Mouse (Mus musculus) erythroid progenitor cell, adult 5-6 weeks (primary cell): ENCODE data around the gene Tmem274. TPM values are rescaled to one million over a fixed set of nuclear protein-coding genes. Genes with fewer than 3 reads are reported as not detected.
"Not testable (repeated sequence)": the region's sequence is repeated elsewhere in the genome, so short reads cannot be mapped to it uniquely, and the experiment has no call there.

ENCODE experiments used
- ATAC-seq: replicated peaks from 2 replicates; pipeline ENCODE4 v1.8.0; 2016; ENCODE audit warnings: moderate number of reproducible peaks, mild to moderate bottlenecking, moderate TSS enrichment, inconsistent platforms; ENCODE audit not compliant: poor library complexity, low FRiP score, severe bottlenecking
- total RNA-seq, 2 experiments: library from RNA; stranded (forward) in 1 of 2; stranded (reverse) in 1 of 2; fragments of 150-400 nt in 1 of 2; fragments of 186-747, 209-891 nt in 1 of 2; gene quantifications; 2 replicates each; pipeline versions ENCODE4 v1.2.3 to v1.2.4; 2015 to 2017; ENCODE audit warnings: low replicate concordance in 2 of 2

Tmem274 gene
- not detected in 2 replicates for total RNA-seq (2015; ENCODE audit: low replicate concordance)
- total RNA-seq (2017; ENCODE audit: low replicate concordance): not detected in 2 replicates

DNA sequence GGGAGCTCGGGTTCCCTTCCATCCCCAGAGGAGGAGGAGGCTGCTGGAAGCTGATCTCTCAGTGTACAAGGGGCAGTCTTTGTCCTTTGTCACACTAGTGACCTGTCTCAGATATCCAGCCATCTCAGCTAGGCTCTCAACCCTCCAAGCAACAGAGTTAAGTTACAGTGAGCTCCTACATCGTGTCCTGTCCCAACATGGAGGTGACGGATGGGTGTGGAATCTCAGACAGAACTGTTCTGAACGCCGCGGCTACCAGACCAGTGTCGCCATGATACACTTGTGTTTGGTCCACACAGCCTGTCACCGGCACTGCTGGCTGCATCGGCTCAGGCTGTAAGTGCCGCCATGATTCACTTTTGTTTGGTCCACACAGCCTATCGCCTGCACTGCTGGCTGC, at the start of gene Tmem274:
Gene Tmem274, plus strand, starts transcription at position 301 of the 400 bp plus-strand sequence.
- ATAC-seq: no peak

DNA sequence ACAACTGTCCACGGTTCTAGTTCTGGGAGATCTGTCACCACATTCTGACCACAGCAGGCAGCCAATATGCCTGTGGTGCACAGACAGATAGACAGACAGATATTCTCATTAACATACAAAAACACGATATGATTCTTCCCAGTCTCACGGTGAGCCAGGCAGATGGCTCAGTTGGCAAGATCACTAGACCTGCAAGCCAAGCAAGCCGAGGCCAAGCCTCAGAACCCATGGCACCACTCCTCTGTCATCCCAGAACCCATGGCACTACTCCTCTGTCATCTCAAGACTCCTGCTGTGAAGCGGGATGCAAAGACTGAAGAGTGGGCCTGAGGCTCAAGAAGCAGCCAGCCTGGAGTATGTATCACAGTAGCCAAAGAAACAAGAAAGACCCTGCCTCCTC, 47.6 kb upstream of the Tmem274 start:
- no peak for ATAC-seq

DNA sequence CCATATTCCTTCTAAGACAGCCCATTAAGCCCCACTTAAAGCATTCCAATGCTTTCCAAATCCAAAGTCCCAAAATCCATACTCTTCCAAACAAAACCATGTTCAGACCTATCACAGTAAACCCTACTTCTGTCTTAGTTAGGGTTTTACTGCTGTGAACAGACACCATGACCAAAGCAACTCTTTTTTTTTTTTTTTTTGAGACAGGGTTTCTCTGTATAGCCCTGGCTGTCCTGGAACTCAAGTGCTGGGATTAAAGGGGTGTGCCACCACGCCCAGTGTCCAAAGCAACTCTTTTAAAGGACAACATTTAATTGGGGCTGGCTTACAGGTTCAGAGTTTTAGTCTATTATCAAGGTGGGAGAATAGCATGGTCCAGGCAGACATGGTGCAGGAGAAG, 45.3 kb upstream of the Tmem274 start:
- not testable (repeated sequence) for ATAC-seq

DNA sequence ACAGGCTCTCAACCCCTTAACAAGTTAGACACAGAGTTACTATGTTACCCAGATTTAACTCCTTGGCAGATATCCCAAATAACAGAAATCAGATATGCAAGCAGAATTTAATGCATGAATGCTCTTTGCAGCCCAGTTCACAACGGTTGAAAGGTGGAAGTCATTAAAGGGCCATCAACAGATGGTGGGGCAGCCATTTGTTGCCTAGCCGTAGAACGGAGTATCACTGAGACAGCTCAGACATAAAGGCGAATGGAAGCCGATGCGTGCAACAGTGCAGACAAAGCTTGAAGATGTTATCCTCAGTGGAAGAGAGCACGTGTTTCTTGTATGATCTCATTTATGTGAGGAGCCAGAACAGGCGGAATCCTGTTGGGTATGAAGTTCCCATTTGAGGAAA, 36.6 kb upstream of the Tmem274 start:
- ATAC-seq: no peak

DNA sequence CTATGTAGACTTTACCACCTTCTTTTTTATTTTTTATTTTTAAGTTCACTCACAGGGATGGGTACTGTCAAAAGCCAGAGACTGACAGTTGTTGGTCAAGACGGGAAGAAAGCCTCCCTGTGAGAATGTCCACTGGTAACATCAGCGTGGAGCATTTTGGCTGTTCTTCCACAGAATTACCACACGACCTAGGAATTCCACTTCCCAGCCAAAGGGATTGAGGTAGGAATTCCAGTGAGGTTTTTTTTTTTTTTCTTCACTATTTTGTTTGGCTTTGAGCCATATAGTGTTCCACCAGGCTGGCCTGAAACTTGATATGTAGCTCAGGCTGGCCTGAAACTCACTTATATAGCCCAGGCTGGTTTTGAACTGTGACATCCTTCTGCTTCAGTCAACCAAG, 34.7 kb upstream of the Tmem274 start:
- ATAC-seq: no peak

DNA sequence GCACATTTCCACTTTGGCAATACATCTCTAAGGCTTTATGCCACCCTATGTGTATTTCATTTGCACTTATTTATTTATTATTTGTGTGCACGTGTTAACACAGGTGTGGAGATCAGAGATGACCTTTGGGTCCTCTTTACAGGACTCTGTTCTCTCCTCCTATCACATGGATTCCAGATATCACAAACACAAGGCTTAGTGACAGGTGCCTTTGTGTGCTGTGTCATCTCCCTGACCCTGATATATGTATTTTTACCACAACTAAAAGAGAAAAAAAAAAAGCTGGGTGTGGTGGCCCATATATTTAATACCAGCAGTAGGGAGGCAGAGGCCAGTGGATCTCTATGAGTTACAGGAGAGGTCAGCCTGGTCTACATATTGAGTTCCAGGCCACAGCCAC, 32.7 kb upstream of the Tmem274 start:
- no peak for ATAC-seq

DNA sequence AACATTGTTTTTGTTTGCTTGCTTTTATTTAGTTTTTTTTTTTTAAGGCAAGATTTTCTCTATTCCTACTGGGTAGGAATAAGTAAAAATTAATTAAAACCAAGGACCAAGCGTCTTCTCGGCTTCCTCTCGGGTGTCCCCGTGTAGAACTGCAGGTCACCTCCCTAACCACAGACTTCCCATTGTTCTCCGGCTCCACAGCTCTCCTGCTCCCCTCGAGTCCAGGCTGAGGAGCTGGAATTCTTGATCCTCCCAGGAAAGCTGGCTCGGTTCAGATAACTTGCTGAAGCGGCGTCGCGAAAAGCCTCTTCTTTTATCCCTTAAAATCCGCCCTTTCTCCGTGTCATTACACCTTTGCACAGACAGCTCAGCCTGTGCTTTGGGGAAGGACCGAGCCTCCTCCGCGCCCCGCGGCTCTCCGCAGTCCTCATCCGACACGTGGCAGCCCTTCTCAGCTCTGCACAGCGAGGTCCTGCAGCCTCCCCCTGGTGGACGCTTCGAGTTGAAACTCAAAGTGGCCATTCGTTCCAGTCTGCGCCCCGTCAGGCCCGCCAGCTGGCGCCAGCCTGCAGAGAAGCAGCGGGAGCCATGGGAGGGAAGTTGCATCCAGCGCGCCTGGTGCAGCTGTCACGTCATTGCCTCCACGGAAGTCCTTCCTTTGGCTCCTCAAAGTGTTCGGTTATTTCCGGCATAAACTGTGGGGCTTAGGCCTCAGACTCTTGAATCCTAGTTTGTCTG, 32.0 kb upstream of the Tmem274 start:
- ATAC-seq: peak; percentile 96

- peak; percentile 49; the same call in 1 of the 2 replicates for ATAC-seq
These were observed 31.3 kb upstream of the Tmem274 start for GRCm38 (mm10) chr4:149445868-149446267.

DNA sequence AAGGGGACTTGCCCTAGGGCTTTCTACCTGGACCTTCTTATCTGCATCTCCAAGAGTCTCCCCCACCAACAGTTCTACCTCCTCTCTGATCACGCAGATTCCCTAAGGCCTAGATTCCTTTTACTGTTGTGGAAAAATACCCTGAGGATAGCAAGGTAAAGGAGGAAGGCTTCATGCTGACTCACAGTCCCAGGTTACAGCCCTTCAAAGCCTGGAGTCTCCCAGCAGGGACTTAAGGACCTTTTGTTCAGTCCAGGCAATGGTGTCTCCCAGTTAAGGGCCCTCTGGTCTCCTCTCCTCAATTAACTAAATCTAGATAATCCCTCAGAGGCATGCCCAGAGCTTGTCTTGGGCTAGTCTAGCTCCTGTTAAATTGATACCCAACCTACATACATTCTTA, 30.9 kb upstream of the Tmem274 start:
- ATAC-seq: no peak

- no peak for ATAC-seq
These were observed 26.5 kb upstream of the Tmem274 start for GRCm38 (mm10) chr4:149450636-149451035.

DNA sequence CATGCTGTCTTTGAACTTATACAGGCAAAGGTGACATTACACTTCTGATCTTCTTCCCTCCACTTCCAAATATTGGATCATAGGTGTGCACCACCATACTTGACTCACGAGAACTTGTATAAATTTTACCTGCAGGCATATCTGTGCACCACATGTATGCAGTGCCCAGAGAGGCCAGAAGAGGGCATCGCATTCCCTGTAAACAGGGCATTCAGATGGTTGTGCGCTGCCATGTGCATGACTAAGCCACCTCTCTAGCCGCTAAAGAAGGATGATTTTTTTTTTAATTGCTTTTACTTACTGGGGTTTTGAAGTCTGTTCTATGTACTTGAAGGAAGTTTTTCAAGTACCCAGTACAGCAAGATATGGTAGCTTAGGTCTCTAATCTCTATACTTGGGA, 23.5 kb upstream of the Tmem274 start:
- ATAC-seq: no peak

GRCm38 (mm10) chr4:149454263-149454662, 22.9 kb upstream of the Tmem274 start:
- no peak for ATAC-seq

GRCm38 (mm10) chr4:149454879-149455278, 22.3 kb upstream of the Tmem274 start, which contains the start of gene Rbp7:
Gene Rbp7 (minus strand): TSS chr4:149454978.
- ATAC-seq: no peak

DNA sequence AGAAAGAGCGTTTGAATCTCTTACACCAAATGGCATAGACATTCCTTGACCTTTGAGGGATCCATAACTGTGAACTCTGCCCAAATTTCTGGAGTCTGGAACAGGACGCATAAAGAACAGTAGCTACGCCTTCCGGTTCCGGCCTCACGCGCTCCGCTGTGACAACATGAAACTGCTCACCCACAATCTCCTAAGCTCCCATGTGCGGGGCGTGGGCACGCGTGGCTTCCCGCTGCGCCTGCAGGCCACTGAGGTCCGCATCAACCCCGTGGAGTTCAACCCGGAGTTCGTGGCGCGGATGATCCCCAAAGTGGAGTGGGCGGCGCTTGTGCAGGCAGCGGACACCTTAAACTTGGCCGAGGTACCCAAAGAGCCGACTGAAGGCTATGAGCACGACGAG, 20.0 kb upstream of the Tmem274 start:
- ATAC-seq: peak; percentile 82

DNA sequence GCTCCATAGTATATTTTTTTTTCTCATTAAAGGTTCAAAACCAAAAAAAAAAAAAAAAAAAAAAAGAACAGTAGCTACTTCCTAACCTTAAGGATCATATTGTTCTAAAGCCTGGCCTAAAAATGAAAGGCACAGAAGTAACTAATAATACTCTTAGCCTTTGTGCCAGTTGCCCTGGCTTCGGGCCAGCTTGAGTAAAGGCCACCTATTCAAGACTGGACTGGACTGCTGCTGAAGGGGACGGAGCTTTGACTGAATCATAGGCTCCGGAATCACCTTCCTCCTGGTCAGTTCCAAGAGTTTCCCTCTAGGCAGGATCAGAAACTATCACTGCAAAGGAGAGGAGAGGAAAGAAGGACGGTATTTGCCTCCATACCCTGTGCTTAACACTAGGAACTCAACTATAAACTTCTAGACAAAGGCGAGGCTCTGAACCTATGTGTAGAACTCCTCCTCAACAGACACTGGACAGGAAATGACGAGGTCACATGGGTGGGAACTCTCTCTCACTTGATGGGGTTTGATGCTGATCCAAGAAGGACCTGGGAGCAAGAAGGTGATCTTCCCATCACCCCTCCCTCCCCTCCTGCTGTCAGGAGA, 19.2 kb upstream of the Tmem274 start:
- no peak for ATAC-seq

- no peak for ATAC-seq
These were observed 18.7 kb upstream of the Tmem274 start for GRCm38 (mm10) chr4:149458526-149458925.

DNA sequence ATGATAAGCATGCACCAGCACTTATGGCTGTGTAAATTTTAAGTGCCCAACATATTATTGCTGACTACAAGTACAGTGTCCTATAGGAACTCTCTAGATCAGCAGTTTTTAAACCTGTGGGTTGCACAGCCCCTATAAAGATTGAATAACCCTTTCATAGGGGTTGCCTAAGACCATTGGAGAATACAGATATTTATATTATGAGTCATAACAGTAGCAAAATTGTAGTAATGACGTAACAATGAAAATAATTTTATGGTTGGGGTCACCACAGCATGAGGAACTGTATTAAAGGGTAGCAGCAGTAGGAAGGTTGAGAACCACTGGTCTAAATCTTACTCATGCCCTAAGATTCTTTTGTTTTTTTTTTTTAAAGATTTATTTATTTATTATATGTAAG, 17.8 kb upstream of the Tmem274 start:
- no peak for ATAC-seq

- not testable (repeated sequence) for ATAC-seq
These were observed 16.7 kb upstream of the Tmem274 start for GRCm38 (mm10) chr4:149460475-149460874.

DNA sequence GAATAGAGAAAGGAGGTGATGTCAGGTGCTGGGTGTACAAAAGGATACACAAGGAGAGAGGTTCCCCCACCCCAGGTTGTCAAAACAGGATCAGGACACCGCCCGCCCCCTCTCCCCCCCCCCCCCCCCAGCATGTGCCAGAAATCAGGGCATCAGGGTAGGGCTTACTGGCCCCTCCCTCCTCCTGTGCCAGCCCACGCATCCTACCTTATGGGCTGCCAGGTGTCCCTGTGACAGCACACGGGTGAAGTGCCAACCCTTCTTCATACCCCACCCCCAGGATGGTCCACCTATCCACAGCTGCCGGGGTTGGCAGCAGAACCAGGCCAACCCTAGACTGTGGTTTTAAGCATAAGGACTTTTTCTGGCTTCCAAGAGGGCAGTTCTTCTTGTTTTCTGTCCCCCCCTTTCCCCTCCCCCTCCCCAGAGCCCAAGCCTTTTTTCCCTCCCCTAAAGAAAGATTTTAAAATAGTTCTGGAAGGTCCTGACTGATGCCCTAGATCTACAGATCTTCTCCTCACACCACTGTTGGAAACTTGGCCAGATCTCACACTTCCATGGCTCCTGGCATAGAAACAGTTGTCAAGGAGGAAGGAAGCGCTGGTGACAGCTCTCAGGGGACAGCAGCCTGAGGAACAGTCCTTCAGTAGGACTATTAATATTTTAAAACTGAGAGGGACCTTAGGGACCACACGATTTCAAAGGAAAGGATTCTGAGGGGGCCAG, 15.4 kb upstream of the Tmem274 start:
- ATAC-seq: no peak

DNA sequence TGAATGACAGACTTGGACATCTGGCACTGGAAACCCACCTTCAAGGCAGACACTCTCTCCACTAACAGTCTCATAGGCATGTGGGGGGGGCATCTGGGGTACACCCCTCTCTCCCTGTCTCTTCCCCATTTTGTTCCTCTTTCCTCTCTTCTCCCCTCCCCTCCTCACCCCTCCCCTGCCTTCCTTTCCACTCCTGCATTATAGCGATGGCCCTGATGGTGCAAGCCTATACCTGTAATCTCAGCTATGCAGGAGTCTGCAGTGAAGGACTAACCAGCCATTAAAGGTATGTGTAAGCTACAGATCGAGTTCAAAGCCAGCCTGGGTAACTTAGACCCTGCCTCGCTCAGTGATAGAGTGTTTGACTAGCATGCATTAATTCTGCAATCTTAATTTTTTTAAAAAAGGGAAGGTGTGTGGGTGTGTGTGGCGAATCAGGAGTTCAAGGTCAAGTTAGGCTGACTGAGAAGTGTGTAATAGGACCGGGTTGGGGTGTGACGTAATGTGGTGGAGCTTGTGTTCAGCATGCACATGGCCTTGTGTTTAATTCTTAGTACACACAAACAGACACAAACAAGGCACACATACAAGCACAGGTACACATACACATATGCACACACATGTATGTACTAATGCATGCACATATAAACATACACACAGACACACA, 14.7 kb upstream of the Tmem274 start:
- no peak for ATAC-seq
